Mouse (Mus musculus) midbrain, postnatal 0 days (tissue): ENCODE data around the gene Grid2. TPM values are rescaled to one million over a fixed set of nuclear protein-coding genes. Genes with fewer than 3 reads are reported as not detected.

Source experiments
- ATAC-seq: fragments of 200-750 bp; cut with Nextera tagmentation; 2 replicates; pipeline ENCODE4 v1.8.0; 2017; ENCODE audit warnings: moderate number of reproducible peaks, mild to moderate bottlenecking, moderate TSS enrichment, moderate library complexity; ENCODE audit not compliant: low FRiP score
- DNase-seq: peaks from one replicate; pipeline ENCODE4 v3.0.0-alpha.2; 2015; ENCODE audit warnings: low spot score
- H3K27ac ChIP-seq: fragments of 300-500 bp; sonication (generic); 2 replicates; pipeline ENCODE4 v1.5.1; 2014; ENCODE audit warnings: low read depth, mild to moderate bottlenecking, low read length, mixed read lengths
- H3K27me3 ChIP-seq: fragments of 300-500 bp; sonication (generic); 2 replicates; pipeline ENCODE4 v1.6.1; 2014; ENCODE audit warnings: low read length, control low read depth, mixed read lengths; ENCODE audit not compliant: insufficient read depth
- H3K36me3 ChIP-seq: fragments of 300-500 bp; sonication (generic); 2 replicates; pipeline ENCODE4 v1.6.1; 2014; ENCODE audit warnings: low read length, control low read depth, mixed read lengths; ENCODE audit not compliant: insufficient read depth
- H3K4me1 ChIP-seq: fragments of 300-500 bp; sonication (generic); 2 replicates; pipeline ENCODE4 v1.6.1; 2014; ENCODE audit warnings: mild to moderate bottlenecking, control low read depth, antibody characterized with exemption, low read length, mixed read lengths; ENCODE audit not compliant: insufficient read depth
- H3K4me2 ChIP-seq: fragments of 300-500 bp; sonication (generic); 2 replicates; pipeline ENCODE4 v1.6.1; 2014; ENCODE audit warnings: low read depth, mild to moderate bottlenecking, low read length, mixed read lengths; ENCODE audit not compliant: poor library complexity, severe bottlenecking
- H3K4me3 ChIP-seq: fragments of 300-500 bp; sonication (generic); 2 replicates; pipeline ENCODE4 v1.5.1; 2014; ENCODE audit warnings: low read depth, mild to moderate bottlenecking, low read length, moderate library complexity
- H3K9ac ChIP-seq: fragments of 300-500 bp; sonication (generic); replicated peaks from 2 replicates; pipeline ENCODE4 v1.6.1; 2014; ENCODE audit warnings: mild to moderate bottlenecking, low read length, moderate library complexity, mixed read lengths; ENCODE audit not compliant: poor library complexity, severe bottlenecking
- H3K9me3 ChIP-seq: fragments of 300-500 bp; sonication (generic); 2 replicates; pipeline ENCODE4 v1.6.1; 2016; ENCODE audit warnings: low read length, control low read depth
- CTCF ChIP-seq: IDR thresholded peaks from 2 replicates; pipeline ENCODE4 v1.5.1; 2016; ENCODE audit warnings: antibody characterized with exemption, mild to moderate bottlenecking
- WGBS: fragments of 180-500 bp; shearing (Covaris S2); extraction: QIAGEN DNeasy Blood & Tissue Kit; methylation state at CpG from one replicate; pipeline ENCODE4 v1.1.7; 2014; 5-methylcytosine and 5-hydroxymethylcytosine counted together
- polyA plus RNA-seq: library from polyadenylated mRNA; unstranded; fragments of >200 nt; fragmentation: Nextera tagmentation; extraction: Ambion mirVana; gene quantifications from 2 replicates; pipeline ENCODE4 v1.2.1, GENCODE M21; 2015
- total RNA-seq: library from RNA; depleted of rRNA; stranded (reverse); fragments of >200 nt; gene quantifications from 2 replicates; pipeline ENCODE4 v1.2.3, GENCODE M21; 2014

The Grid2 gene
- total and polyA plus RNA-seq, 2 experiments from 2014 or later, result 15.3 to 44.8 TPM

- Histone ChIP-seq H3K4me2 (no peak overlapping the region), H3K4me1 (no peaks in the 10 kb centered on the region), H3K9me3 (no peaks in the 10 kb centered on the region), H3K27me3 (no peaks in the 10 kb centered on the region), H3K27ac (no peak overlapping the region), H3K36me3 (no peaks in the 10 kb centered on the region), H3K4me3 (no peak overlapping the region), H3K9ac (no peak overlapping the region)
- no peak for ATAC-seq
- no peak for DNase-seq
- WGBS, result 90% methylated on average over 3 of the region's 3 CpGs
- no peak for TF ChIP-seq CTCF
Observed at GRCm38 (mm10) chr6:64450770-64451169, 1195.1 kb downstream of the Grid2 start.

DNA sequence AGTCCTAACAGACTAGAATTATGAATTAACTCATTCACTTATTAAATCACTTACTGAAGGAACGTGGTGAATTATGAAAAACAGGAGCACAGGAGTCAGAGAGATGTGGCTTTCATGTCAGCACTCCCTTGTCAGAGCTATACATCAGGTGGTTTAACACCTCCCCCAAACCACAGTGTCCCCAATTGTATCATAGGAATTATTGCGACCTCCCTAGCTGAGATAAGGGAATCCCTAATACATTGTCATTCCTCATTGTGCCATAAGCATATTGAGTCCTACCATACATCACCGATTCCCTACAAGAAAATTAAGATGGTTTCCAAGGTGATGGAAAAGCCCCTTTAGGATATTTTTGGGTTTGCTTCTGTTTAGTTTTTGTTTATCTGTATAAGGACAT is 1224.2 kb downstream of the Grid2 start:
- WGBS, result 57% methylated on average over 3 of the region's 3 CpGs
- no peak for TF ChIP-seq CTCF
- no peak overlapping the region for H3K27ac ChIP-seq
- no peaks in the 10 kb centered on the region for H3K4me1 ChIP-seq
- no peak overlapping the region for H3K4me3 ChIP-seq
- H3K27me3 ChIP-seq, result no peaks in the 10 kb centered on the region
- DNase-seq (no peak), ATAC-seq (no peak)
- no peaks in the 10 kb centered on the region for H3K36me3 ChIP-seq
- no peak overlapping the region for H3K9ac ChIP-seq
- H3K9me3 ChIP-seq, result no peaks in the 10 kb centered on the region
- no peak overlapping the region for H3K4me2 ChIP-seq

- no peaks in the 10 kb centered on the region for H3K9me3 ChIP-seq
- TF ChIP-seq CTCF, result no peak
- WGBS, result 68% methylated on average over 2 of the region's 2 CpGs
- H3K27me3 ChIP-seq, result no peaks in the 10 kb centered on the region
- no peak overlapping the region for H3K4me3 ChIP-seq
- H3K36me3 ChIP-seq, result no peaks in the 10 kb centered on the region
- H3K9ac ChIP-seq, result no peak overlapping the region
- peak; percentile 10 for DNase-seq
- H3K4me1 ChIP-seq, result no peaks in the 10 kb centered on the region
- no peak for ATAC-seq
- H3K4me2 ChIP-seq, result no peak overlapping the region
- no peak overlapping the region for H3K27ac ChIP-seq
Observed at GRCm38 (mm10) chr6:64480592-64480991, 1224.9 kb downstream of the Grid2 start.

DNA sequence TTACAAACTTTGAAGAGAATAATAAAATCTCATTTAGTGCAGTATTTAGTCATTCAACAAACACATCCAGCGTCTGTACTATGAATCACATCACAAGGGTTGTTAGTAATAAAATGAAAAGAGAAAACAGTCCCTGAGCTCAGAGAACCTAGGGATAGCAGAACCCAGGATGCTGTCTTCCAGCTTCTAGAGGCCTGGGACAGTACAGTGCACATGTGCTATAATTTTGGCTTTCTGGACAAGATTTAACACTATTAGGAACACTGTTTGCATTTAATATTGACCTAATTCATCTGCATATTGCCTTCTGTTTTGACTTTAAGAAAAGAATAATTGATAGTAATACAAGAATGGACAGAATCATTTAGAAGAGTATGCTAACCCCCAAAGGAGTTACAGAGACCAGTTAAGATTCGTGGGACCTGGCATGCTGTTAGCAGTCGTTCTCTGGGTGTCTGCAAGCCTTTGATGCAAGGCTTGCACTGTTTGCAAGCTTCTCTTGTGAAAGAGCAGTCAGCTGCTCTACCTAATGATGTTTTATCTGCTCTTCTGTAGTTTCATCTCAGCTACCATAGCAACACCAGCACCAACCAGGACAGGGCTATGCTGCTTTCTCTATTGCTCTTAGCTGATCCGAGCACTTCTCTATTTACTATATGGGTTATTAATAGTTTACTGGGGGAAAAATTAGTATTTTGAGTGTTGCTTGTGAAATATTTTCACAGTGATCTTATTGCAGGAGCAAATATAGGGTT is 1234.8 kb downstream of the Grid2 start:
- no peaks in the 10 kb centered on the region for H3K27me3 ChIP-seq
- 39% methylated on average over 4 of the region's 4 CpGs for WGBS
- H3K9ac ChIP-seq, result no peak overlapping the region
- TF ChIP-seq CTCF, result no peak
- no peak overlapping the region for H3K4me3 ChIP-seq
- ATAC-seq, result peak; percentile 87
- no peaks in the 10 kb centered on the region for H3K4me1 ChIP-seq
- no peaks in the 10 kb centered on the region for H3K9me3 ChIP-seq
- no peak overlapping the region for H3K27ac ChIP-seq
- H3K36me3 ChIP-seq, result no peaks in the 10 kb centered on the region
- peak; percentile 56 for DNase-seq
- no peak overlapping the region for H3K4me2 ChIP-seq

DNA sequence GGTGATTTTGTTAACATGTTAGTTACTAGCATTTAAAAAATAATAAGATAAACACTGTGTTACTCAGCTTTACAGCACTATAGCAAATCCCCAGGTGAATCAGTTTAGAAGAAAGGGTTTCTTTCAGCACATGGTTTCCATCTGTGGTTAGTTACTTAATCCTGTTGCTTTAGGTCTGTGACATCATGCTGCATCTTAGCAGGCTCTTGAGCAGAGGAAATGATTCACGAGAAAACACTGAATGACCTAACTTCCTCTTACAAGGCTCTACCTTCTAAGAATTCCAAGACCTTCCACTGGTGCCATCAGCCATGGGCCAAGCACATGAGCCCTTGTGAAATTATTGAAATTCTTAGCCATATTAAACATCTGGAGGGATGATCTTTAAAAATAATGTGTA is 1248.7 kb downstream of the Grid2 start:
- no peaks in the 10 kb centered on the region for H3K4me1 ChIP-seq
- H3K27me3 ChIP-seq, result no peaks in the 10 kb centered on the region
- no peak overlapping the region for H3K4me2 ChIP-seq
- H3K9ac ChIP-seq, result no peak overlapping the region
- 76% methylated on average over 1 of the region's 1 CpGs for WGBS
- H3K4me3 ChIP-seq, result no peak overlapping the region
- H3K27ac ChIP-seq, result no peak overlapping the region
- TF ChIP-seq CTCF, result no peak
- DNase-seq (no peak), ATAC-seq (no peak)
- H3K9me3 ChIP-seq, result no peaks in the 10 kb centered on the region
- no peaks in the 10 kb centered on the region for H3K36me3 ChIP-seq

- Histone ChIP-seq H3K4me1 (peaks cover 3% of the 10 kb centered on the region; the same call in 1 of the 2 replicates), H3K4me2 (no peak overlapping the region), H3K27me3 (no peaks in the 10 kb centered on the region), H3K9ac (no peak overlapping the region), H3K4me3 (no peak overlapping the region), H3K9me3 (no peaks in the 10 kb centered on the region), H3K27ac (no peak overlapping the region), H3K36me3 (no peaks in the 10 kb centered on the region)
- TF ChIP-seq CTCF, result no peak
- DNase-seq, result peak; percentile 3
- 60% methylated on average over 3 of the region's 3 CpGs for WGBS
- no peak for ATAC-seq
Observed at GRCm38 (mm10) chr6:64542168-64542567, 1286.5 kb downstream of the Grid2 start.
